Mouse (Mus musculus): Measurements from ENCODE around the gene Pisd. TPM values are rescaled to one million over a fixed set of nuclear protein-coding genes. Genes with fewer than 3 reads are reported as not detected.
"Not testable (repeated sequence)": the region's sequence is repeated elsewhere in the genome, so short reads cannot be mapped to it uniquely, and the experiment has no call there.

Pisd gene
- polyA plus RNA-seq, 1 experiment from 2014 or later, result 74.4 TPM

GRCm38 (mm10) chr5:32767636-32768373 is 17.6 kb downstream of the Pisd start:
- ATAC-seq (ENCODE audit: insufficient read depth, low FRiP score, low read depth), result no peak
- no peak overlapping the region for H3K27ac ChIP-seq
- H3K4me3 ChIP-seq (replicated peaks), result no peak overlapping the region
- H3K9ac ChIP-seq, result no peak overlapping the region
- 0 out of 2 replicates have a peak, but pooled peaks cover 8% of the 10 kb centered on the region for H3K36me3 ChIP-seq
- H3K27me3 ChIP-seq (replicated peaks), result no peaks in the 10 kb centered on the region
- 89% methylated on average over 4 of the region's 4 CpGs for WGBS
- no peaks in the 10 kb centered on the region for H3K9me3 ChIP-seq
- no peak overlapping the region for H3K4me2 ChIP-seq
- no peaks in the 10 kb centered on the region for H3K4me1 ChIP-seq

- WGBS, result 51% methylated on average over 3 of the region's 3 CpGs
- no peak for ATAC-seq (ENCODE audit: insufficient read depth, low FRiP score, low read depth)
These were observed 18.4 kb downstream of the Pisd start for GRCm38 (mm10) chr5:32767004-32767403.

DNA sequence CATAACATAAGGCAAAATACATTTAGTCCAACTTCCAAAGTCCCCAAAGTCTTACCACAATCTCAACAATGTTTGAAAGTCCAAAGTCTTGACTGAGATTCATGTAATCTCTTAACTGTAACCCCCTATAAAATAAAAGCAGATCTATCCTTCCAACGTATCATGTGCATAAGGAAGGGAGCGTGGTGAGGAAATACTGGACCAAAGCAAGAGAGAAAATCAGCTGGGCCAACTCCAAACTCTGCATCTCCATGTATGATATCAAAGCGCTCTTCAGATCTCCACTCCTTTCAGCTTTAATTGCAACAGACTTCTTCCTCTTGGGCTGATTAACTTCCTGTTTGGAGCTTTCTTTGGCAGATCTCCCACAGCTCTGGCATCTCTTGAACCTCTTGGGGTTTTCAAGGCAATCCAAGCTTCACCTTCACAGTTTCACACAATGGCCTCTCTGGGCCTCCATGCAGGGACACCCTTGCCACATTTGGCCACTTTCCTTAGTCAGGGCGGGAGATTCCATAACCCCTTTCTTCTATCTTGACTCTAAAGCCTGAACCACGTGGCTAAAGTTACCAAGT is 23.8 kb downstream of the Pisd start:
- 0 out of 2 replicates have a peak, but pooled peaks cover 5% of the 10 kb centered on the region for H3K36me3 ChIP-seq
- no peak overlapping the region for H3K9ac ChIP-seq
- no peak for ATAC-seq (ENCODE audit: insufficient read depth, low FRiP score, low read depth)
- H3K27ac ChIP-seq, result no peak overlapping the region
- WGBS, result 82% methylated on average over 5 of the region's 5 CpGs
- no peak overlapping the region for H3K4me3 ChIP-seq (replicated peaks)
- H3K9me3 ChIP-seq, result no peaks in the 10 kb centered on the region
- H3K4me2 ChIP-seq, result no peak overlapping the region
- H3K4me1 ChIP-seq, result no peaks in the 10 kb centered on the region
- H3K27me3 ChIP-seq (replicated peaks), result no peaks in the 10 kb centered on the region

More at GRCm38 (mm10) chr5:32767004-32767403, 18.4 kb downstream of the Pisd start:
- no peak overlapping the region for H3K4me2 ChIP-seq
- no peaks in the 10 kb centered on the region for H3K4me1 ChIP-seq
- no peaks in the 10 kb centered on the region for H3K27me3 ChIP-seq (replicated peaks)
- no peak overlapping the region for H3K9ac ChIP-seq
- no peaks in the 10 kb centered on the region for H3K9me3 ChIP-seq
- H3K27ac ChIP-seq, result no peak overlapping the region
- 0 out of 2 replicates have a peak, but pooled peaks cover 5% of the 10 kb centered on the region for H3K36me3 ChIP-seq
- H3K4me3 ChIP-seq (replicated peaks), result no peak overlapping the region

GRCm38 (mm10) chr5:32760787-32761186 is 24.7 kb downstream of the Pisd start:
- Histone ChIP-seq H3K36me3 (0 out of 2 replicates have a peak, but pooled peaks cover 5% of the 10 kb centered on the region), H3K9me3 (no peaks in the 10 kb centered on the region), H3K4me1 (no peaks in the 10 kb centered on the region), H3K4me2 (no peak overlapping the region), H3K27me3 (replicated peaks) (no peaks in the 10 kb centered on the region), H3K27ac (no peak overlapping the region), H3K9ac (no peak overlapping the region), H3K4me3 (replicated peaks) (no peak overlapping the region)
- no peak for ATAC-seq (ENCODE audit: insufficient read depth, low FRiP score, low read depth)
- WGBS, result 62% methylated on average over 3 of the region's 3 CpGs

DNA sequence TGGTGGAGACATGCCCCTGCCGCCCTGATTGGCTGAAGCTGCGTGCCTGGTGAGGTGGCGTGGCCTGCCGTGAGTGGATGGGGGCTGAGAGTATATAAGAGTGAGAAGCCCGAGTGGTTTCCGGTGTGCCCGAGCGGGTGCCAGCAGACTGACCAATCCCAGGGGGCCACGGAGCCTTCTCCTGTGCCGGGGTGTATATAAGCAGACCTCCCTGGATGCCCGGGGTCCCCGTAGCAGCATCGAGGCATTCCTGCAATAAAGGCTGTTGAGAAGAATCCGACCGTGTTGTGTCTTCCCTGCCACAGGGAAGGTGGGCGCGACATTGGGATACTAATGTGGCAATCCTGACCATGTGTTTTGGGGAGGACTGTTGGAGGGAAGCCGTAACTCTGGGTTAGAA is 25.1 kb downstream of the Pisd start:
- not testable (repeated sequence) for H3K4me2 ChIP-seq; H3K4me3 ChIP-seq (replicated peaks); H3K9me3 ChIP-seq; H3K9ac ChIP-seq; H3K4me1 ChIP-seq; H3K27me3 ChIP-seq (replicated peaks); H3K27ac ChIP-seq; ATAC-seq (ENCODE audit: insufficient read depth, low FRiP score, low read depth); H3K36me3 ChIP-seq
- WGBS, result 97% methylated on average over 18 of the region's 18 CpGs

GRCm38 (mm10) chr5:32759662-32760061 is 25.8 kb downstream of the Pisd start:
- H3K4me3 ChIP-seq (replicated peaks), result no peak overlapping the region
- 75% methylated on average over 2 of the region's 2 CpGs for WGBS
- ATAC-seq (ENCODE audit: insufficient read depth, low FRiP score, low read depth), result no peak

GRCm38 (mm10) chr5:32756141-32756540 is 29.3 kb downstream of the Pisd start:
- WGBS, result 90% methylated on average over 8 of the region's 8 CpGs
- no peak overlapping the region for H3K4me3 ChIP-seq (replicated peaks)
- no peaks in the 10 kb centered on the region for H3K9me3 ChIP-seq
- H3K36me3 ChIP-seq, result no peaks in the 10 kb centered on the region
- H3K4me1 ChIP-seq, result no peaks in the 10 kb centered on the region
- no peaks in the 10 kb centered on the region for H3K27me3 ChIP-seq (replicated peaks)
- H3K27ac ChIP-seq, result no peak overlapping the region
- ATAC-seq (ENCODE audit: insufficient read depth, low FRiP score, low read depth), result no peak
- no peak overlapping the region for H3K4me2 ChIP-seq
- no peak overlapping the region for H3K9ac ChIP-seq

More at GRCm38 (mm10) chr5:32759662-32760061, 25.8 kb downstream of the Pisd start:
- Histone ChIP-seq H3K9me3 (no peaks in the 10 kb centered on the region), H3K9ac (no peak overlapping the region), H3K27me3 (replicated peaks) (no peaks in the 10 kb centered on the region), H3K4me2 (no peak overlapping the region), H3K36me3 (0 out of 2 replicates have a peak, but pooled peaks cover 5% of the 10 kb centered on the region), H3K27ac (no peak overlapping the region), H3K4me1 (no peaks in the 10 kb centered on the region)

DNA sequence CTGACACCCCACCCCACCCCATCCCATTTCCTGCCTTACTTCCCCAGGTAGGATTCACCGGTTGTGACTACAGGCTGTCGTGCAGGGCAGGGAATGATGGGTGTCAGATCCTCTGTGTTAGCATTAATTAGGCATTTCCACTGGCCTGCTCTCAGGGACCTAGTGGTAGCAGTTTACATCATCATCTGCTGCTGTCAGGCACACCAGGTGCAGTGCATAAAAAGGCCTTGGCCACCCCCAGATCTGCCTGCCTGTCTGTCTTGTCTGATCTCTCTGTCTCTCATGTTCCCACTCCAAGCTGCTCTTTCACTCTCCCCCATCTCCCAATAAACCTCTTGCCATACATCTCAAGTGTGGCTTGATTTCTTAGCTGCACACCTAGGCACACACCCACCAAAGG is 33.7 kb downstream of the Pisd start:
- Histone ChIP-seq H3K27ac (no peak overlapping the region), H3K4me1 (0 out of 2 replicates have a peak, but pooled peaks cover 6% of the 10 kb centered on the region), H3K9me3 (no peaks in the 10 kb centered on the region), H3K4me2 (no peak overlapping the region), H3K36me3 (no peaks in the 10 kb centered on the region), H3K27me3 (replicated peaks) (no peaks in the 10 kb centered on the region), H3K4me3 (replicated peaks) (no peak overlapping the region), H3K9ac (no peak overlapping the region)
- 50% methylated on average over 2 of the region's 2 CpGs for WGBS
- no peak for ATAC-seq (ENCODE audit: insufficient read depth, low FRiP score, low read depth)

DNA sequence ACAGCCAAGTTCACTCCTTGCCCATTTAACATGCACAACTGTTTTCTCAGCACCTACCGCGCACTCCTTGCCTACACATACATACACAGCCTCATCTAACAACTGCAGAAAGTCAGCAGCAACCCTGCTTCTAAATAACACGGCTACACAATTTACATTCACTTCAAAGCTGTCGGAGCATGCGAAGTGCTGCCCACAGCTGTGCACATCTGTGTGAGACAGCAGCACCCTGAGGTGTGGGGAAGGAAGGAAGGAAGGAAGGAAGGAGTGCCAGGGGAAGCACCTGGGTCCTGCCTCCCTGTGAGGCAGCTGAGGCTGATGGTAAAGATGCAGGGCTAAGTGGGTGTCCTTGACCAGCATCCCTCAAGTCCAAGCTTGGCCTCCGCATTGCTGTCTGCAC is 36.5 kb downstream of the Pisd start:
- H3K9ac ChIP-seq, result no peak overlapping the region
- no peaks in the 10 kb centered on the region for H3K36me3 ChIP-seq
- 64% methylated on average over 6 of the region's 6 CpGs for WGBS
- H3K27ac ChIP-seq, result no peak overlapping the region; the same call in 1 of the 2 replicates
- H3K4me2 ChIP-seq, result no peak overlapping the region
- ATAC-seq (ENCODE audit: insufficient read depth, low FRiP score, low read depth), result no peak
- no peaks in the 10 kb centered on the region for H3K9me3 ChIP-seq
- no peaks in the 10 kb centered on the region for H3K27me3 ChIP-seq (replicated peaks)
- peaks cover 16% of the 10 kb centered on the region; the same call in 1 of the 2 replicates for H3K4me1 ChIP-seq
- H3K4me3 ChIP-seq (replicated peaks), result no peak overlapping the region

DNA sequence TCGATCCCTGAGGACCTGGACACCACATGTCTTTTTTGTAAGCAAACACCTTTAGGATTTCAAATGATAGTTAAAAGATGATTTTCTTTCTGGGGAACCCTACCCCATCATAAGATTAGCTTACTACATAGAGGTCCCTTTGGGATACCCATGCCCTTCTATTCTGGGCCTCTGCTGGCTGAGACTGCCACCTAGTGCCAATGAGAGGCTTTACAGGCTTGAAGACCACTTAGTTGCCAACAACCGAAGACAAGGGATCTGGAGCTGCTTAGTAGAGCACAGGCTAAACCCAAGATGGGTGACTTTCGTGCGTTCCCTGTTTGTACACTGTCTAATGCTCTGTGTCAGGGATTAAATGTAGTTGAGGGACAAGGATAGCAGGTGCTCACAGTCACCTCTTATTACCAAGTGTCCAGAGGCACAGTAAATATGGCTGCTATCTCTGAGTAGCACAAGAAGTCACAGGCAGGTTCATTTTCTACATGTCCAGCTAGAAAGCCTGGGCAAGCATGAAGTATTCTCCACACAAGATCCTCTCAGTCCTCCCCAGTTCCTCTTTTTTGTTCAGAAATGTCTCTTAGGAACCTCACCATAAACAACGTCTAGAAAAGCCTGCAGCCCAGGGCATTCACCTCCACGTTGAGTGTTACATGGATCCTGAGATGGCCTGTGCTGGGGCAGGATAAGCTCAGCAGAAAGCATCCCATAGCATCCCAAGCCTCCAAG is 37.6 kb downstream of the Pisd start:
- Histone ChIP-seq H3K36me3 (no peaks in the 10 kb centered on the region), H3K9ac (no peak overlapping the region), H3K9me3 (no peaks in the 10 kb centered on the region), H3K4me2 (peak overlapping the region; percentile 58; the same call in 1 of the 2 replicates), H3K27me3 (replicated peaks) (no peaks in the 10 kb centered on the region), H3K4me1 (peaks cover 16% of the 10 kb centered on the region; the same call in 1 of the 2 replicates), H3K27ac (no peak overlapping the region), H3K4me3 (replicated peaks) (0 out of 2 replicates have a peak overlapping the region, but pooled peaks have one; percentile 51)
- 54% methylated on average over 6 of the region's 6 CpGs for WGBS
- ATAC-seq (ENCODE audit: insufficient read depth, low FRiP score, low read depth), result no peak

DNA sequence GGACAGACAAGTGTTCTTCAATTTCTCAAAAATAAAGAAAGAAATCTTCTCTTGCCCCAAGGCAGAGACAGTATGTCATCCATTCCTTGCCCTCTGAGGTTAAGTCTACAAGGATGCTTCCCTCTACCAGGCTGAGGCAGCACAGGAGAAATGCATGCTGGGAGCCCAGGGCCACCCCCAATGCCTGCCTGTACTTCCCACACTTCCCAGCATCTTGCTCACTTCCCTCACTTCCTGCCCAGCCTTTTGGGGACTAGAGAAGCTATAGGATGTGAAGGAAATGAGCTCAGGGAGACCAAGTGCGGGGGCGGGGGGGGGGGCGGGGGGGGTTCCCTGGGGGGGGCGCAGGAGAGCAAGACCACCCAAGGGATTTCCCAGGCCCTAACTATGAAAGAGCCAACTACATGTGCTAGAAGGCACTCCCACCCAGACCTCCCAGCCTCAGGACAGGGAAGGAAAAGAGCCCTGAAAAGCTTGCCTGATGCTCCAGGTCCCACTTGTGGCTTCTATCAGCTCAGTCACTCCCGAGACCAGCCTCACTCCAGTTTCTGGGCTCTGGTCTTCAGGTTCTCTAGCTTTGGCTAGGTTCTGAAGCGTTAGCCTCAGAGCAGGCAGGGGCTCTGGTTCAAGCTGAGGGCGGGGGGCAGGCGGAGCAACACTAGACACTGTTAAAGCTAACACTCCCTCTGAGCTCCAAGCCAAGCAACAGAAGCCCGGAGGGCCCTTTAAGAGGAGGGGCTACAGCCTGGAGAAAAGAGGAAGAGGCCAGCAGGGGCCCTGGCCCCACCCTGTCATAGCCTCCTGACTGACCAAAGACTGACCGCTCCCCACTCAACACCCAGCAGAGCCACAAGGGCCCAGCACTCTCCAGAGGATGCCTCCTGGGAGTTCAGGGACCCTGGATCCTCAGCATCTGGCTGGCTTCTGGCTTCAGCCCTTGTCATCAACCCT is 39.5 kb downstream of the Pisd start:
- Histone ChIP-seq H3K36me3 (no peaks in the 10 kb centered on the region), H3K4me1 (peaks cover 16% of the 10 kb centered on the region; the same call in 1 of the 2 replicates), H3K9me3 (no peaks in the 10 kb centered on the region), H3K4me2 (peak overlapping the region; percentile 58), H3K4me3 (replicated peaks) (peak overlapping the region; percentile 51), H3K27ac (peak overlapping the region; percentile 91), H3K27me3 (replicated peaks) (no peaks in the 10 kb centered on the region), H3K9ac (peak overlapping the region; percentile 36; the same call in 1 of the 2 replicates)
- 2% methylated on average over 10 of the region's 10 CpGs for WGBS
- ATAC-seq (ENCODE audit: insufficient read depth, low FRiP score, low read depth), result peak; percentile 84
